Mouse (Mus musculus) midbrain, postnatal 0 days (tissue): Measurements from ENCODE around the gene Zcwpw1. TPM values are rescaled to one million over a fixed set of nuclear protein-coding genes. Genes with fewer than 3 reads are reported as not detected.

Experiments
- ATAC-seq: fragments of 200-750 bp; cut with Nextera tagmentation; 2 replicates; pipeline ENCODE4 v1.8.0; 2017; ENCODE audit warnings: moderate number of reproducible peaks, mild to moderate bottlenecking, moderate TSS enrichment, moderate library complexity; ENCODE audit not compliant: low FRiP score
- DNase-seq: peaks from one replicate; pipeline ENCODE4 v3.0.0-alpha.2; 2015; ENCODE audit warnings: low spot score
- H3K27ac ChIP-seq: fragments of 300-500 bp; sonication (generic); 2 replicates; pipeline ENCODE4 v1.5.1; 2014; ENCODE audit warnings: low read depth, mild to moderate bottlenecking, low read length, mixed read lengths
- H3K27me3 ChIP-seq: fragments of 300-500 bp; sonication (generic); 2 replicates; pipeline ENCODE4 v1.6.1; 2014; ENCODE audit warnings: low read length, control low read depth, mixed read lengths; ENCODE audit not compliant: insufficient read depth
- H3K36me3 ChIP-seq: fragments of 300-500 bp; sonication (generic); 2 replicates; pipeline ENCODE4 v1.6.1; 2014; ENCODE audit warnings: low read length, control low read depth, mixed read lengths; ENCODE audit not compliant: insufficient read depth
- H3K4me1 ChIP-seq: fragments of 300-500 bp; sonication (generic); 2 replicates; pipeline ENCODE4 v1.6.1; 2014; ENCODE audit warnings: mild to moderate bottlenecking, control low read depth, antibody characterized with exemption, low read length, mixed read lengths; ENCODE audit not compliant: insufficient read depth
- H3K4me2 ChIP-seq: fragments of 300-500 bp; sonication (generic); 2 replicates; pipeline ENCODE4 v1.6.1; 2014; ENCODE audit warnings: low read depth, mild to moderate bottlenecking, low read length, mixed read lengths; ENCODE audit not compliant: poor library complexity, severe bottlenecking
- H3K4me3 ChIP-seq: fragments of 300-500 bp; sonication (generic); 2 replicates; pipeline ENCODE4 v1.5.1; 2014; ENCODE audit warnings: low read depth, mild to moderate bottlenecking, low read length, moderate library complexity
- H3K9ac ChIP-seq: fragments of 300-500 bp; sonication (generic); replicated peaks from 2 replicates; pipeline ENCODE4 v1.6.1; 2014; ENCODE audit warnings: mild to moderate bottlenecking, low read length, moderate library complexity, mixed read lengths; ENCODE audit not compliant: poor library complexity, severe bottlenecking
- H3K9me3 ChIP-seq: fragments of 300-500 bp; sonication (generic); 2 replicates; pipeline ENCODE4 v1.6.1; 2016; ENCODE audit warnings: low read length, control low read depth
- CTCF ChIP-seq: IDR thresholded peaks from 2 replicates; pipeline ENCODE4 v1.5.1; 2016; ENCODE audit warnings: antibody characterized with exemption, mild to moderate bottlenecking
- WGBS: fragments of 180-500 bp; shearing (Covaris S2); extraction: QIAGEN DNeasy Blood & Tissue Kit; methylation state at CpG from one replicate; pipeline ENCODE4 v1.1.7; 2014; 5-methylcytosine and 5-hydroxymethylcytosine counted together
- polyA plus RNA-seq: library from polyadenylated mRNA; unstranded; fragments of >200 nt; fragmentation: Nextera tagmentation; extraction: Ambion mirVana; gene quantifications from 2 replicates; pipeline ENCODE4 v1.2.1, GENCODE M21; 2015
- total RNA-seq: library from RNA; depleted of rRNA; stranded (reverse); fragments of >200 nt; gene quantifications from 2 replicates; pipeline ENCODE4 v1.2.3, GENCODE M21; 2014; rRNA removed

Zcwpw1 gene
- total RNA-seq, result 5.8 and 7.7 TPM in 2 replicates
- polyA plus RNA-seq, result 9.0 and 9.4 TPM in 2 replicates

GRCm38 (mm10) chr5:137787151-137787928 is at the start of gene Zcwpw1, which contains the start of gene Mepce:
TSS of gene Zcwpw1 (plus strand) at chr5:137787798.
TSS of gene Mepce (minus strand) at chr5:137787655.
- under 1% methylated on average over 48 of the region's 48 CpGs for WGBS
- H3K4me3 ChIP-seq, result peak within 1 kb of the TSS; percentile 64
- H3K9ac ChIP-seq, result peak within 1 kb of the TSS; percentile 89
- peak within 1 kb of the TSS; percentile 97 for H3K27ac ChIP-seq
- DNase-seq (peak; percentile 98), ATAC-seq (peak; percentile 82)
- peaks cover 16% of the 10 kb centered on the region for H3K36me3 ChIP-seq
- H3K9me3 ChIP-seq, result no peaks in the 10 kb centered on the region
- peak; percentile 92 for TF ChIP-seq CTCF
- H3K4me1 ChIP-seq, result peaks cover 25% of the 10 kb centered on the region
- H3K4me2 ChIP-seq, result peak within 1 kb of the TSS; percentile 77
- no peaks in the 10 kb centered on the region for H3K27me3 ChIP-seq

GRCm38 (mm10) chr5:137738516-137738915 is 49.1 kb upstream of the Zcwpw1 start:
- H3K9ac ChIP-seq, result peak overlapping the region; percentile 91

GRCm38 (mm10) chr5:137739471-137739870 is 48.1 kb upstream of the Zcwpw1 start:
- H3K27me3 ChIP-seq, result no peaks in the 10 kb centered on the region
- ATAC-seq (no peak), DNase-seq (no peak)
- H3K4me2 ChIP-seq, result peak overlapping the region; percentile 77
- peak overlapping the region; percentile 91 for H3K9ac ChIP-seq
- H3K27ac ChIP-seq, result peak overlapping the region; percentile 91
- peak overlapping the region; percentile 77 for H3K4me3 ChIP-seq
- no peak for TF ChIP-seq CTCF
- 27% methylated on average over 9 of the region's 9 CpGs for WGBS
- H3K4me1 ChIP-seq, result peaks cover 29% of the 10 kb centered on the region
- H3K36me3 ChIP-seq, result peaks cover 14% of the 10 kb centered on the region
- no peaks in the 10 kb centered on the region for H3K9me3 ChIP-seq

More at GRCm38 (mm10) chr5:137738516-137738915, 49.1 kb upstream of the Zcwpw1 start:
- DNase-seq (peak; percentile 51), ATAC-seq (no peak)
- Histone ChIP-seq H3K4me1 (peaks cover 36% of the 10 kb centered on the region), H3K4me2 (peak overlapping the region; percentile 77), H3K27ac (peak overlapping the region; percentile 91), H3K9me3 (no peaks in the 10 kb centered on the region), H3K4me3 (peak overlapping the region; percentile 77), H3K36me3 (peaks cover 14% of the 10 kb centered on the region), H3K27me3 (no peaks in the 10 kb centered on the region)
- WGBS, result 30% methylated on average over 5 of the region's 5 CpGs
- peak; percentile 80 for TF ChIP-seq CTCF

- peaks cover 7% of the 10 kb centered on the region for H3K36me3 ChIP-seq
- no peaks in the 10 kb centered on the region for H3K9me3 ChIP-seq
- peak overlapping the region; percentile 91 for H3K9ac ChIP-seq
- H3K4me2 ChIP-seq, result peak overlapping the region; percentile 77
- peak overlapping the region; percentile 91 for H3K27ac ChIP-seq
- no peaks in the 10 kb centered on the region for H3K27me3 ChIP-seq
- no peak for DNase-seq
- no peak for TF ChIP-seq CTCF
- peaks cover 19% of the 10 kb centered on the region for H3K4me1 ChIP-seq
- 6% methylated on average over 11 of the region's 11 CpGs for WGBS
- peak; percentile 5 for ATAC-seq
- peak overlapping the region; percentile 77 for H3K4me3 ChIP-seq
These were observed 47.1 kb upstream of the Zcwpw1 start for GRCm38 (mm10) chr5:137740506-137740905.

GRCm38 (mm10) chr5:137741023-137741931 is 46.3 kb upstream of the Zcwpw1 start, which contains the start of gene Nyap1:
TSS of gene Nyap1 (minus strand) at chr5:137741607.
- peak within 1 kb of the TSS; percentile 91 for H3K9ac ChIP-seq
- peak within 1 kb of the TSS; percentile 77 for H3K4me2 ChIP-seq
- H3K36me3 ChIP-seq, result no peaks in the 10 kb centered on the region; the same call in 1 of the 2 replicates
- peak; percentile 84 for DNase-seq
- peak; percentile 86 for TF ChIP-seq CTCF
- no peaks in the 10 kb centered on the region for H3K9me3 ChIP-seq
- under 1% methylated on average over 67 of the region's 71 CpGs for WGBS
- H3K27me3 ChIP-seq, result no peaks in the 10 kb centered on the region
- ATAC-seq, result peak; percentile 84
- peaks cover 18% of the 10 kb centered on the region for H3K4me1 ChIP-seq
- H3K27ac ChIP-seq, result peak within 1 kb of the TSS; percentile 91
- peak within 1 kb of the TSS; percentile 77 for H3K4me3 ChIP-seq
